Mouse (Mus musculus) layer of hippocampus, adult 9-11 months (tissue): ENCODE results near the gene Noc4l.

Experiments
- DNase-seq: peaks from one replicate; pipeline ENCODE4 v3.0.0; 2022

Noc4l gene

GRCm38 (mm10) chr5:110608941-110609340, 44.3 kb downstream of the Noc4l start:
- DNase-seq: no peak

GRCm38 (mm10) chr5:110608336-110608735, 44.9 kb downstream of the Noc4l start:
- no peak for DNase-seq

GRCm38 (mm10) chr5:110607767-110608166, 45.5 kb downstream of the Noc4l start:
- no peak for DNase-seq

- no peak for DNase-seq
Measured at GRCm38 (mm10) chr5:110605531-110606221, 47.5 kb downstream of the Noc4l start.

- no peak for DNase-seq
Measured at GRCm38 (mm10) chr5:110604311-110604710, 48.9 kb downstream of the Noc4l start.

GRCm38 (mm10) chr5:110603016-110603685, 50.1 kb downstream of the Noc4l start:
- no peak for DNase-seq
